Mouse (Mus musculus) retina, adult 2 months (tissue): ENCODE measurements at regions not wholly inside any gene's neighbourhood (a gene's known extent, or its start where the extent isn't known, plus 50 kb on each side); places are given as distances from the start of the nearest gene placed in this dataset.

Source experiments
- DNase-seq: peaks from one replicate; pipeline ENCODE4 v3.0.0-alpha.2; 2012; ENCODE audit warnings: low read depth, low spot score

GRCm38 (mm10) chr17:83964454-83965211, 116.9 kb upstream of the Haao start:
- no peak for DNase-seq

- DNase-seq: no peak
These were observed 115.8 kb upstream of the Haao start for GRCm38 (mm10) chr17:83963561-83963960.

GRCm38 (mm10) chr17:83962841-83963240, 115.1 kb upstream of the Haao start:
- DNase-seq: no peak

GRCm38 (mm10) chr17:83962126-83962525, 114.4 kb upstream of the Haao start:
- DNase-seq: no peak

- DNase-seq: no peak
These were observed 113.1 kb upstream of the Haao start for GRCm38 (mm10) chr17:83960821-83961220.

GRCm38 (mm10) chr17:83960158-83960557, 112.4 kb upstream of the Haao start:
- no peak for DNase-seq

GRCm38 (mm10) chr17:83959159-83959848, 111.5 kb upstream of the Haao start:
- DNase-seq: no peak

- no peak for DNase-seq
These were observed 110.9 kb upstream of the Haao start for GRCm38 (mm10) chr17:83958706-83959105.

- DNase-seq: no peak
These were observed 110.1 kb upstream of the Haao start for GRCm38 (mm10) chr17:83957661-83958540.

- DNase-seq: no peak
These were observed 109.2 kb upstream of the Haao start for GRCm38 (mm10) chr17:83956821-83957565.

GRCm38 (mm10) chr17:83955978-83956377, 108.2 kb upstream of the Haao start:
- DNase-seq: no peak

GRCm38 (mm10) chr17:83955058-83955697, 107.4 kb upstream of the Haao start:
- no peak for DNase-seq

- no peak for DNase-seq
These were observed 106.7 kb upstream of the Haao start for GRCm38 (mm10) chr17:83954291-83955057.

GRCm38 (mm10) chr17:83953656-83954055, 105.9 kb upstream of the Haao start:
- DNase-seq: no peak

- DNase-seq: no peak
These were observed 99.0 kb upstream of the Haao start for GRCm38 (mm10) chr17:83946718-83947117.

- DNase-seq: no peak
These were observed 91.6 kb upstream of the Haao start for GRCm38 (mm10) chr17:83939344-83939743.

GRCm38 (mm10) chr17:83938671-83939244, 91.0 kb upstream of the Haao start:
- no peak for DNase-seq

- DNase-seq: no peak
These were observed 89.8 kb upstream of the Haao start for GRCm38 (mm10) chr17:83937576-83937975.

GRCm38 (mm10) chr17:83936677-83937076, 88.9 kb upstream of the Haao start:
- DNase-seq: no peak

- no peak for DNase-seq
These were observed 88.2 kb upstream of the Haao start for GRCm38 (mm10) chr17:83935969-83936368.
